ENCODE assay signal across 7 mouse cellular contexts in genomic region chr12:72235621-72236351, GRCm38 (mm10). TPM values are rescaled to one million over a fixed set of nuclear protein-coding genes. Genes with fewer than 3 reads are reported as not detected.
DNase-seq lines count a peak whose midpoint lies in the region; ATAC-seq and TF ChIP-seq lines count a peak whose summit lies in the region.

No protein-coding gene starts in this region.

- peak overlapping the region; percentile 96 for H3K4me2 ChIP-seq in lung, embryonic 15.5 days
- H3K4me2 ChIP-seq in hindbrain, postnatal 0 days (ENCODE audit: low read depth, low read length), result peak overlapping the region; percentile 70

- H3K4me3 ChIP-seq in lung, embryonic 15.5 days, result peak overlapping the region; percentile 50
- H3K4me3 ChIP-seq in embryonic facial prominence, embryonic 10.5 days, result peak overlapping the region; percentile 65
- peak overlapping the region; percentile 78 for H3K4me3 ChIP-seq in hindbrain, postnatal 0 days (ENCODE audit: low read length)

- no peak overlapping the region for H3K27ac ChIP-seq in lung, embryonic 15.5 days
- H3K27ac ChIP-seq in embryonic facial prominence, embryonic 10.5 days (replicated peaks), result peak overlapping the region; percentile 83
- H3K27ac ChIP-seq in hindbrain, postnatal 0 days, result peak overlapping the region; percentile 97

- TF ChIP-seq CTCF in hindbrain, postnatal 0 days (IDR thresholded peaks at IDR 0.05; ENCODE audit: low read depth), result no peak

- ATAC-seq in lung, embryonic 15.5 days (ENCODE audit: borderline replicate concordance, extremely low read depth, low FRiP score, low TSS enrichment), result no peak
- ATAC-seq in hindbrain, postnatal 0 days, result no peak

- 49% methylated on average over 12 of the region's 12 CpGs for WGBS in lung, embryonic 15.5 days
- WGBS in embryonic facial prominence, embryonic 10.5 days, result 57% methylated on average over 12 of the region's 12 CpGs
- 14% methylated on average over 12 of the region's 12 CpGs for WGBS in hindbrain, postnatal 0 days

- no peak for DNase-seq in lung, postnatal 4 days
- no peak for DNase-seq in embryonic facial prominence, embryonic 10.5 days (ENCODE audit: low spot score)
- peak; percentile 72 for DNase-seq in hindbrain, postnatal 0 days (ENCODE audit: low spot score)
- DNase-seq in retina, embryonic 14.5 days (ENCODE audit: low spot score), result peak; percentile 56
- no peak for DNase-seq in gastrocnemius, adult 18-20 months (ENCODE audit: low spot score)
- no peak for DNase-seq in lung, postnatal 14 days

- peaks cover 10% of the 10 kb centered on the region; the same call in 1 of the 2 replicates for H3K4me1 ChIP-seq in lung, embryonic 15.5 days
- peaks cover 4% of the 10 kb centered on the region; the same call in 1 of the 2 replicates for H3K4me1 ChIP-seq in embryonic facial prominence, embryonic 10.5 days
- peaks cover 17% of the 10 kb centered on the region; the same call in 1 of the 2 replicates for H3K4me1 ChIP-seq in hindbrain, postnatal 0 days (ENCODE audit: insufficient read depth, low read length)

- H3K27me3 ChIP-seq in lung, embryonic 15.5 days, result peaks cover 33% of the 10 kb centered on the region
- peaks cover 43% of the 10 kb centered on the region for H3K27me3 ChIP-seq in embryonic facial prominence, embryonic 10.5 days (replicated peaks; ENCODE audit: low read depth, poor library complexity, severe bottlenecking)
- H3K27me3 ChIP-seq in hindbrain, postnatal 0 days (ENCODE audit: insufficient read depth, low read length), result no peaks in the 10 kb centered on the region

- no peaks in the 10 kb centered on the region for H3K36me3 ChIP-seq in lung, embryonic 15.5 days
- no peaks in the 10 kb centered on the region for H3K36me3 ChIP-seq in embryonic facial prominence, embryonic 10.5 days (replicated peaks)
- H3K36me3 ChIP-seq in hindbrain, postnatal 0 days (ENCODE audit: insufficient read depth, low read length), result no peaks in the 10 kb centered on the region

- no peaks in the 10 kb centered on the region for H3K9me3 ChIP-seq in lung, embryonic 15.5 days
- H3K9me3 ChIP-seq in embryonic facial prominence, embryonic 10.5 days, result no peaks in the 10 kb centered on the region
- no peaks in the 10 kb centered on the region for H3K9me3 ChIP-seq in hindbrain, postnatal 0 days (ENCODE audit: low read length)

- H3K9ac ChIP-seq in lung, embryonic 15.5 days, result peak overlapping the region; percentile 23; the same call in 1 of the 2 replicates
- peak overlapping the region; percentile 87 for H3K9ac ChIP-seq in hindbrain, postnatal 0 days (replicated peaks; ENCODE audit: low read length)

RNA-seq across cellular contexts. Expression of gene Ccdc175, which starts 51.0 kb away (rescaled TPM):
- not detected in 2 replicates for polyA plus RNA-seq in lung, embryonic 15.5 days (2015; fragmentation: Nextera tagmentation; extraction: Ambion mirVana)
- polyA plus RNA-seq in embryonic facial prominence, embryonic 10.5 days (2016; fragmentation: Nextera tagmentation; extraction: Ambion mirVana), result not detected in 2 replicates
- total RNA-seq in hindbrain, postnatal 0 days (2014; rRNA removed), result not detected in 2 replicates
- not detected in 2 replicates for polyA plus RNA-seq in hindbrain, postnatal 0 days (2015; fragmentation: Nextera tagmentation; extraction: Ambion mirVana)
- not detected for total RNA-seq in gastrocnemius, adult 18-20 months (2021)

Comparison
In these comparisons a context has a peak if more than half of its experiments do, and no peak if none do; other contexts are left out.
1. DNase-seq: peak in hindbrain, postnatal 0 days (single experiment) and retina, embryonic 14.5 days (single experiment); none in lung, postnatal 4 days (0 of 2), embryonic facial prominence, embryonic 10.5 days (single experiment), gastrocnemius, adult 18-20 months (single experiment) and lung, postnatal 14 days (single experiment).
2. Peak in every context shown above with its lines, with median percentiles within 50 percentile points of each other: H3K4me3 ChIP-seq.